Mouse (Mus musculus): ENCODE measurements around the gene Gm13694. TPM values are rescaled to one million over a fixed set of nuclear protein-coding genes. Genes with fewer than 3 reads are reported as not detected.
"Not testable (repeated sequence)": the region's sequence is repeated elsewhere in the genome, so short reads cannot be mapped to it uniquely, and the experiment has no call there.

Gm13694 gene
- polyA plus RNA-seq (2014; fragmentation: Nextera tagmentation; extraction: Ambion mirVana) = not detected in 2 replicates

- H3K4me2 ChIP-seq (replicated peaks; ENCODE audit: low read depth, low read length); H3K4me3 ChIP-seq (ENCODE audit: low read depth, low read length); ATAC-seq (ENCODE audit: insufficient number of reproducible peaks, insufficient read depth, low FRiP score, low read depth); H3K4me1 ChIP-seq (ENCODE audit: control insufficient read depth, insufficient read depth, low read length); H3K27me3 ChIP-seq (ENCODE audit: control insufficient read depth, insufficient read depth, low read length); H3K9ac ChIP-seq (replicated peaks; ENCODE audit: low read depth, low read length); H3K27ac ChIP-seq (ENCODE audit: low read length); H3K36me3 ChIP-seq (ENCODE audit: control insufficient read depth, insufficient read depth, low read length); H3K9me3 ChIP-seq (ENCODE audit: control insufficient read depth, low read depth, low read length): not testable (repeated sequence)
- WGBS = no CpG with 5 or more reads among the region's 6 CpGs
Observed at GRCm38 (mm10) chr2:83978633-83979032, at the start of gene Gm13694. Gm13694 (plus strand) TSS chr2:83978933.

- ATAC-seq (ENCODE audit: insufficient number of reproducible peaks, insufficient read depth, low FRiP score, low read depth) = no peak
- Histone ChIP-seq H3K4me1 (ENCODE audit: control insufficient read depth, insufficient read depth, low read length) (no peaks in the 10 kb centered on the region), H3K9ac (replicated peaks; ENCODE audit: low read depth, low read length) (no peak overlapping the region), H3K27ac (ENCODE audit: low read length) (no peak overlapping the region), H3K4me3 (ENCODE audit: low read depth, low read length) (no peak overlapping the region), H3K9me3 (ENCODE audit: control insufficient read depth, low read depth, low read length) (no peaks in the 10 kb centered on the region), H3K27me3 (ENCODE audit: control insufficient read depth, insufficient read depth, low read length) (no peaks in the 10 kb centered on the region), H3K4me2 (replicated peaks; ENCODE audit: low read depth, low read length) (no peak overlapping the region), H3K36me3 (ENCODE audit: control insufficient read depth, insufficient read depth, low read length) (no peaks in the 10 kb centered on the region)
- WGBS = 52% methylated on average over 2 of the region's 2 CpGs
Observed at GRCm38 (mm10) chr2:83929478-83930088, 49.1 kb upstream of the Gm13694 start.

GRCm38 (mm10) chr2:83940931-83941361 is 37.8 kb upstream of the Gm13694 start, which contains the start of gene Zswim2:
Zswim2 (minus strand) TSS chr2:83941228.
- no peak within 1 kb of the TSS for H3K9ac ChIP-seq (replicated peaks; ENCODE audit: low read depth, low read length)
- WGBS = 2% methylated on average over 20 of the region's 20 CpGs
- peak; percentile 71; the same call in 1 of the 2 replicates for ATAC-seq (ENCODE audit: insufficient number of reproducible peaks, insufficient read depth, low FRiP score, low read depth)
- H3K27ac ChIP-seq (ENCODE audit: low read length) = no peak within 1 kb of the TSS
- no peaks in the 10 kb centered on the region for H3K27me3 ChIP-seq (ENCODE audit: control insufficient read depth, insufficient read depth, low read length)
- no peaks in the 10 kb centered on the region for H3K36me3 ChIP-seq (ENCODE audit: control insufficient read depth, insufficient read depth, low read length)
- H3K4me3 ChIP-seq (ENCODE audit: low read depth, low read length) = no peak within 1 kb of the TSS
- H3K9me3 ChIP-seq (ENCODE audit: control insufficient read depth, low read depth, low read length) = no peaks in the 10 kb centered on the region
- no peaks in the 10 kb centered on the region for H3K4me1 ChIP-seq (ENCODE audit: control insufficient read depth, insufficient read depth, low read length)
- H3K4me2 ChIP-seq (replicated peaks; ENCODE audit: low read depth, low read length) = peak within 1 kb of the TSS; percentile 34

- H3K4me3 ChIP-seq (ENCODE audit: low read depth, low read length) = no peak overlapping the region
Observed at GRCm38 (mm10) chr2:83941378-83941777, 37.4 kb upstream of the Gm13694 start.

GRCm38 (mm10) chr2:83941792-83942191 is 36.9 kb upstream of the Gm13694 start:
- H3K9me3 ChIP-seq (ENCODE audit: control insufficient read depth, low read depth, low read length) = no peaks in the 10 kb centered on the region
- ATAC-seq (ENCODE audit: insufficient number of reproducible peaks, insufficient read depth, low FRiP score, low read depth) = no peak
- no peak overlapping the region for H3K4me3 ChIP-seq (ENCODE audit: low read depth, low read length)
- H3K4me1 ChIP-seq (ENCODE audit: control insufficient read depth, insufficient read depth, low read length) = no peaks in the 10 kb centered on the region
- no peaks in the 10 kb centered on the region for H3K27me3 ChIP-seq (ENCODE audit: control insufficient read depth, insufficient read depth, low read length)
- no peak overlapping the region for H3K27ac ChIP-seq (ENCODE audit: low read length)
- 56% methylated on average over 4 of the region's 4 CpGs for WGBS
- no peak overlapping the region for H3K4me2 ChIP-seq (replicated peaks; ENCODE audit: low read depth, low read length)
- no peaks in the 10 kb centered on the region for H3K36me3 ChIP-seq (ENCODE audit: control insufficient read depth, insufficient read depth, low read length)
- H3K9ac ChIP-seq (replicated peaks; ENCODE audit: low read depth, low read length) = no peak overlapping the region

More at GRCm38 (mm10) chr2:83941378-83941777, 37.4 kb upstream of the Gm13694 start:
- Histone ChIP-seq H3K4me2 (replicated peaks; ENCODE audit: low read depth, low read length) (peak overlapping the region; percentile 34), H3K27me3 (ENCODE audit: control insufficient read depth, insufficient read depth, low read length) (no peaks in the 10 kb centered on the region), H3K27ac (ENCODE audit: low read length) (no peak overlapping the region), H3K9ac (replicated peaks; ENCODE audit: low read depth, low read length) (no peak overlapping the region), H3K36me3 (ENCODE audit: control insufficient read depth, insufficient read depth, low read length) (no peaks in the 10 kb centered on the region), H3K4me1 (ENCODE audit: control insufficient read depth, insufficient read depth, low read length) (no peaks in the 10 kb centered on the region), H3K9me3 (ENCODE audit: control insufficient read depth, low read depth, low read length) (no peaks in the 10 kb centered on the region)
- no peak for ATAC-seq (ENCODE audit: insufficient number of reproducible peaks, insufficient read depth, low FRiP score, low read depth)
- WGBS = 40% methylated on average over 3 of the region's 3 CpGs

GRCm38 (mm10) chr2:83955393-83955792 is 23.3 kb upstream of the Gm13694 start, which contains the start of gene Gm13698:
Gm13698 (plus strand) TSS chr2:83955693.
- not testable (repeated sequence) for H3K4me1 ChIP-seq (ENCODE audit: control insufficient read depth, insufficient read depth, low read length); H3K9ac ChIP-seq (replicated peaks; ENCODE audit: low read depth, low read length); H3K4me2 ChIP-seq (replicated peaks; ENCODE audit: low read depth, low read length); ATAC-seq (ENCODE audit: insufficient number of reproducible peaks, insufficient read depth, low FRiP score, low read depth); H3K27ac ChIP-seq (ENCODE audit: low read length); H3K36me3 ChIP-seq (ENCODE audit: control insufficient read depth, insufficient read depth, low read length); H3K9me3 ChIP-seq (ENCODE audit: control insufficient read depth, low read depth, low read length); H3K4me3 ChIP-seq (ENCODE audit: low read depth, low read length); H3K27me3 ChIP-seq (ENCODE audit: control insufficient read depth, insufficient read depth, low read length)
- WGBS = no CpG with 5 or more reads among the region's 6 CpGs

- not testable (repeated sequence) for H3K4me3 ChIP-seq (ENCODE audit: low read depth, low read length); H3K9me3 ChIP-seq (ENCODE audit: control insufficient read depth, low read depth, low read length); H3K27me3 ChIP-seq (ENCODE audit: control insufficient read depth, insufficient read depth, low read length); H3K4me1 ChIP-seq (ENCODE audit: control insufficient read depth, insufficient read depth, low read length); H3K4me2 ChIP-seq (replicated peaks; ENCODE audit: low read depth, low read length); H3K9ac ChIP-seq (replicated peaks; ENCODE audit: low read depth, low read length); H3K27ac ChIP-seq (ENCODE audit: low read length); ATAC-seq (ENCODE audit: insufficient number of reproducible peaks, insufficient read depth, low FRiP score, low read depth); H3K36me3 ChIP-seq (ENCODE audit: control insufficient read depth, insufficient read depth, low read length)
- WGBS = no CpG with 5 or more reads among the region's 6 CpGs
Observed at GRCm38 (mm10) chr2:83961203-83961602, 17.5 kb upstream of the Gm13694 start, which contains the start of gene Gm13693. Gm13693 (plus strand) TSS chr2:83961503.

GRCm38 (mm10) chr2:83967013-83967412 is 11.7 kb upstream of the Gm13694 start, which contains the start of gene Gm13695:
Gm13695 (plus strand) TSS chr2:83967313.
- not testable (repeated sequence) for H3K4me2 ChIP-seq (replicated peaks; ENCODE audit: low read depth, low read length)
- WGBS = no CpG with 5 or more reads among the region's 6 CpGs

GRCm38 (mm10) chr2:83972823-83973222 is 5.9 kb upstream of the Gm13694 start, which contains the start of gene Gm13696:
Gm13696 (plus strand) TSS chr2:83973123.
- not testable (repeated sequence) for H3K9ac ChIP-seq (replicated peaks; ENCODE audit: low read depth, low read length); H3K4me3 ChIP-seq (ENCODE audit: low read depth, low read length); H3K27ac ChIP-seq (ENCODE audit: low read length); H3K9me3 ChIP-seq (ENCODE audit: control insufficient read depth, low read depth, low read length); H3K4me1 ChIP-seq (ENCODE audit: control insufficient read depth, insufficient read depth, low read length); H3K27me3 ChIP-seq (ENCODE audit: control insufficient read depth, insufficient read depth, low read length); H3K4me2 ChIP-seq (replicated peaks; ENCODE audit: low read depth, low read length); ATAC-seq (ENCODE audit: insufficient number of reproducible peaks, insufficient read depth, low FRiP score, low read depth); H3K36me3 ChIP-seq (ENCODE audit: control insufficient read depth, insufficient read depth, low read length)
- WGBS = no CpG with 5 or more reads among the region's 6 CpGs

More at GRCm38 (mm10) chr2:83967013-83967412, 11.7 kb upstream of the Gm13694 start, which contains the start of gene Gm13695:
- H3K27ac ChIP-seq (ENCODE audit: low read length); H3K36me3 ChIP-seq (ENCODE audit: control insufficient read depth, insufficient read depth, low read length); ATAC-seq (ENCODE audit: insufficient number of reproducible peaks, insufficient read depth, low FRiP score, low read depth); H3K9me3 ChIP-seq (ENCODE audit: control insufficient read depth, low read depth, low read length); H3K9ac ChIP-seq (replicated peaks; ENCODE audit: low read depth, low read length); H3K4me3 ChIP-seq (ENCODE audit: low read depth, low read length); H3K4me1 ChIP-seq (ENCODE audit: control insufficient read depth, insufficient read depth, low read length); H3K27me3 ChIP-seq (ENCODE audit: control insufficient read depth, insufficient read depth, low read length): not testable (repeated sequence)

Data from stomach, embryonic 14.5 days (tissue).